Mouse (Mus musculus): ENCODE measurements around the gene Fgf7. TPM values are rescaled to one million over a fixed set of nuclear protein-coding genes. Genes with fewer than 3 reads are reported as not detected.

Gene Fgf7
- total RNA-seq (2014; rRNA removed) (1.5 and 3.3 TPM in 2 replicates), polyA plus RNA-seq (2015; fragmentation: Nextera tagmentation; extraction: Ambion mirVana) (0.41 and 0.45 TPM in 2 replicates)

DNA sequence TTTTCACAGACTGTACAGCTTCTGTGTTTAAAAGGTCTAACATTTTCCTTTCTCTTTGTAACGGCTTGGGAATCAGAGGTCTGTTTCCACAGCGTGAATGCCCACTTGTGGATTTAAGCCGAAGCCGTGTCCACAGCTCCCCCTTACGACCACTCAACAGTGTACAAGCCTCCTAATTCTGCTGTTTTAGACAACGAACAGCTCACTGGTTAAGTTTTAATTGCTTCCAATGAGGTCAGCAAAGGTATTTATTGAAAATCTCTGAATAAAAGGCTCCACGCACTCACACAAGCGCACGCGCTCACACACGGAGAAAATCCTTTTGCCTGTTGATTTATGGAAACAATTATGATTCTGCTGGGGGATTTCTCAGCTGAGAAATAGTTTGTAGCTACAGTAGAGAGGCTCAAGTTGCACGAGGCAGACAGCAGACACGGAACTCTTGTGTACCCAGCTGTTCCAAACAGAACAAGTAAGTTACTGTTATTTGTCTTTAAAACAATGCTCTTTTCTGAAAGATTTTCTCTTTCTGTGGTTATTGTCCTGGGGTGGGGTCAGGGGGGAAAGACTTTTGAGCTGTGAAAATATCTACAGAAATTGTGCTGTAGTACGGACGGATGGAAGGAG, at the start of gene Fgf7:
Gene Fgf7, plus strand, starts transcription at position 280 of the 627 bp plus-strand sequence.
- no peaks in the 10 kb centered on the region for H3K4me1 ChIP-seq (ENCODE audit: insufficient read depth, low read length)
- H3K27ac ChIP-seq (ENCODE audit: low read depth, low read length): no peak within 1 kb of the TSS
- no peak within 1 kb of the TSS for H3K9ac ChIP-seq (replicated peaks; ENCODE audit: low read length, poor library complexity, severe bottlenecking)
- ATAC-seq (ENCODE audit: low FRiP score) (peak; percentile 52; the same call in 1 of the 2 replicates), DNase-seq (ENCODE audit: low spot score) (peak; percentile 51)
- no peaks in the 10 kb centered on the region for H3K27me3 ChIP-seq (ENCODE audit: insufficient read depth, low read length)
- H3K4me3 ChIP-seq (ENCODE audit: low read depth, low read length): no peak within 1 kb of the TSS
- no peaks in the 10 kb centered on the region for H3K9me3 ChIP-seq (ENCODE audit: low read length)
- 67% methylated on average over 15 of the region's 15 CpGs for WGBS
- H3K4me2 ChIP-seq (ENCODE audit: low read depth, low read length, poor library complexity, severe bottlenecking): no peak within 1 kb of the TSS
- peak; percentile 68 for TF ChIP-seq CTCF (IDR thresholded peaks at IDR 0.05)
- H3K36me3 ChIP-seq (ENCODE audit: insufficient read depth, low read length): no peaks in the 10 kb centered on the region

DNA sequence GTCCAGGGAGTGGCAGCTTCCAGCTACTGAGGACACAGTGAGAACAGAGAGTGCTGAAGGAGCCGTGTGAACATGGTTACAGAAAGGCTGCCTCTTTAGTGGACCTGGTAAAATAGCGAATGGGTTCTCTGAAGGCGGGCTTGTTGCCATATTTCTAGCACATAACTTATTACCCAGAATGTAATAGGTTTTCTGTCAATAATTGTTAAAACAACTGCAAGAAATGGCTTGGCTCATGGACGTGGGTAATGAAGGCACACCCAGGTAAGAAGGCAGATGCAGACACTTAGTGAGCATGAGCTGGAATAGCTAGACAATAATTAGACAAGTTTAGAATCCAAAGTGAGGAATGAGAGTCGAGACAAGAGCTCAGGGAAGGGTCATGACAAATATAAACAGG, 32.2 kb upstream of the Fgf7 start:
- no peaks in the 10 kb centered on the region for H3K36me3 ChIP-seq (ENCODE audit: insufficient read depth, low read length)
- 81% methylated on average over 5 of the region's 5 CpGs for WGBS
- H3K4me1 ChIP-seq (ENCODE audit: insufficient read depth, low read length): no peaks in the 10 kb centered on the region
- TF ChIP-seq CTCF (IDR thresholded peaks at IDR 0.05): no peak
- H3K9me3 ChIP-seq (ENCODE audit: low read length): no peaks in the 10 kb centered on the region
- no peak overlapping the region for H3K4me2 ChIP-seq (ENCODE audit: low read depth, low read length, poor library complexity, severe bottlenecking)
- H3K27me3 ChIP-seq (ENCODE audit: insufficient read depth, low read length): no peaks in the 10 kb centered on the region
- H3K4me3 ChIP-seq (ENCODE audit: low read depth, low read length): no peak overlapping the region
- H3K9ac ChIP-seq (replicated peaks; ENCODE audit: low read length, poor library complexity, severe bottlenecking): no peak overlapping the region
- ATAC-seq (ENCODE audit: low FRiP score) (no peak), DNase-seq (ENCODE audit: low spot score) (no peak)
- H3K27ac ChIP-seq (ENCODE audit: low read depth, low read length): no peak overlapping the region

DNA sequence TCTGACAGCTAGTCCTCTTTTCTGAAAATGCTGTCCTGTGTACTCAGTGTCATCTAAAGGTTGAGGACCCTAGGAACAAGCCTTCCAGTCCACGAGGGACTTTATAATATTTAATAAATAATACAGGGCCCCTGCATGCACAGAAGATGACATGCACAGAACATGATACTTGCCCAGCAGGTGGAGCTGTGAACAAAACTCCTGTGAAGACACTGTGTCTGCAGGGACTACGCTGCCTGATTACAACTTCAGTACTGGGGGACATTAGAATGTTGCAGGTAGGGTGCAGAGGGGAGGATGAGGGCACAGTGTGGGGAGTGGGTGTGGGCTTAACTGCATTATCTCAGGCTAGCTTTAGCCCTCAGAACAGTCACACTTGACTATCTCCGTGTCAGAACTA, 28.4 kb upstream of the Fgf7 start:
- peak; percentile 60 for ATAC-seq (ENCODE audit: low FRiP score)
- WGBS: 31% methylated on average over 3 of the region's 3 CpGs
- Histone ChIP-seq H3K36me3 (ENCODE audit: insufficient read depth, low read length) (no peaks in the 10 kb centered on the region), H3K4me3 (ENCODE audit: low read depth, low read length) (no peak overlapping the region), H3K27ac (ENCODE audit: low read depth, low read length) (no peak overlapping the region), H3K4me2 (ENCODE audit: low read depth, low read length, poor library complexity, severe bottlenecking) (no peak overlapping the region), H3K9ac (replicated peaks; ENCODE audit: low read length, poor library complexity, severe bottlenecking) (no peak overlapping the region), H3K9me3 (ENCODE audit: low read length) (no peaks in the 10 kb centered on the region), H3K27me3 (ENCODE audit: insufficient read depth, low read length) (no peaks in the 10 kb centered on the region), H3K4me1 (ENCODE audit: insufficient read depth, low read length) (no peaks in the 10 kb centered on the region)
- DNase-seq (ENCODE audit: low spot score): peak; percentile 62
- TF ChIP-seq CTCF (IDR thresholded peaks at IDR 0.05): peak; percentile 76

DNA sequence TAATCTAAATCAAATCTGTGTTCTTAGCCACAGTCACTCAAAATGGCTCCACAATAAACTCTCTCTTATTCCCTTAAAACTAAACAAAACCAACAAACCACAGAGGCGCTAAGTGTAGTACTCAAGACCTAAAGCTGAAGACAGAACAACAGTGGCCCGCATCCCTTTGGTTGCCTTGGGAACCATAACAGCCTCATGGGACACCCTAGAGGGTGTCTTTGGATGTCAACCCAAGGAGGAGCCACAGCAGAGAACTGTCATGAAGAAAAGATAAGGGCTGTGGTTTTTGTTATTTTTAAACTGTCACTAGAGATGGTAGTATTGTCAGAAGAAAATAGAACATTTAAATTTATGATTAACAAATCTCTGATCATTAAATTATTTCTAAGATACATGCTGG, 27.7 kb upstream of the Fgf7 start:
- Histone ChIP-seq H3K27ac (ENCODE audit: low read depth, low read length) (no peak overlapping the region), H3K4me3 (ENCODE audit: low read depth, low read length) (no peak overlapping the region), H3K36me3 (ENCODE audit: insufficient read depth, low read length) (no peaks in the 10 kb centered on the region), H3K4me1 (ENCODE audit: insufficient read depth, low read length) (no peaks in the 10 kb centered on the region), H3K9me3 (ENCODE audit: low read length) (no peaks in the 10 kb centered on the region), H3K4me2 (ENCODE audit: low read depth, low read length, poor library complexity, severe bottlenecking) (no peak overlapping the region), H3K9ac (replicated peaks; ENCODE audit: low read length, poor library complexity, severe bottlenecking) (no peak overlapping the region), H3K27me3 (ENCODE audit: insufficient read depth, low read length) (no peaks in the 10 kb centered on the region)
- TF ChIP-seq CTCF (IDR thresholded peaks at IDR 0.05): no peak
- DNase-seq (ENCODE audit: low spot score): no peak
- 47% methylated on average over 2 of the region's 2 CpGs for WGBS
- no peak for ATAC-seq (ENCODE audit: low FRiP score)

DNA sequence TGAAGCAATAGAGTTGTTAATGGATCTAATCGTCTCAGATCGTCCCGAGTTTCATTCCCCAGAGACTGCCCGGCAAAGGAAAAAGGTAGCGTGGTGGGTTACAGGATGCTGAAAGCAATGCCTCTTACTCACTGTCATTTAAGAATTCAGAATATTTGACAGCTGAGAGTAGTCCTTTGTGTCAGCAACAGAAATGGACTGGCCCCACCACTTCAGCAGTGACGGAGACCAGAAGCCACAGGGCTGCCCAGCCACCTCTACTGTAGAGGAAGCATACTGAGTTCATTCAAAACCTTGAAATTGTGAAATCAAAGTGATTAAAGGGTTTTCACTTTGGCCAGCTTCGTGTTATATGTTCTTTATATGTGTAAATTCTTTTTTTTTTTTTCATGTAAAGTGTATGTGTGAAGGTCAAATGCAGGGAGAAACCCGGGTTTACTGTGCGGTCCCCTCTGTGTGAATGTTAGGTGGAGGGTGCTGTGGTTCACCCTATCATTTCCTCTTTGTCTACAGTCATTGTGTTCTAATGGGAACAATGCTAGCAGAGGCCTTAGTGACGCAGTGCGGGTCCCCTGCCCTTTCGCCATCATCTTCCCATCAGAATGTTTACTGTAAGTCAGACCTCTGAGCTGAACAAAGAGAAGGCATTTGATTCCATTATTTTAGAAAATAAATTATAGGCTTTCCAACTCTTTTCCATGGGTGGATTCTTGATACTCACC, 19.3 kb upstream of the Fgf7 start:
- ATAC-seq (ENCODE audit: low FRiP score) (no peak), DNase-seq (ENCODE audit: low spot score) (no peak)
- H3K9me3 ChIP-seq (ENCODE audit: low read length): no peaks in the 10 kb centered on the region
- no peak overlapping the region for H3K4me3 ChIP-seq (ENCODE audit: low read depth, low read length)
- H3K27me3 ChIP-seq (ENCODE audit: insufficient read depth, low read length): no peaks in the 10 kb centered on the region
- WGBS: 34% methylated on average over 12 of the region's 12 CpGs
- H3K4me1 ChIP-seq (ENCODE audit: insufficient read depth, low read length): no peaks in the 10 kb centered on the region
- no peak overlapping the region for H3K27ac ChIP-seq (ENCODE audit: low read depth, low read length)
- H3K9ac ChIP-seq (replicated peaks; ENCODE audit: low read length, poor library complexity, severe bottlenecking): no peak overlapping the region
- TF ChIP-seq CTCF (IDR thresholded peaks at IDR 0.05): no peak
- H3K36me3 ChIP-seq (ENCODE audit: insufficient read depth, low read length): no peaks in the 10 kb centered on the region
- H3K4me2 ChIP-seq (ENCODE audit: low read depth, low read length, poor library complexity, severe bottlenecking): no peak overlapping the region

DNA sequence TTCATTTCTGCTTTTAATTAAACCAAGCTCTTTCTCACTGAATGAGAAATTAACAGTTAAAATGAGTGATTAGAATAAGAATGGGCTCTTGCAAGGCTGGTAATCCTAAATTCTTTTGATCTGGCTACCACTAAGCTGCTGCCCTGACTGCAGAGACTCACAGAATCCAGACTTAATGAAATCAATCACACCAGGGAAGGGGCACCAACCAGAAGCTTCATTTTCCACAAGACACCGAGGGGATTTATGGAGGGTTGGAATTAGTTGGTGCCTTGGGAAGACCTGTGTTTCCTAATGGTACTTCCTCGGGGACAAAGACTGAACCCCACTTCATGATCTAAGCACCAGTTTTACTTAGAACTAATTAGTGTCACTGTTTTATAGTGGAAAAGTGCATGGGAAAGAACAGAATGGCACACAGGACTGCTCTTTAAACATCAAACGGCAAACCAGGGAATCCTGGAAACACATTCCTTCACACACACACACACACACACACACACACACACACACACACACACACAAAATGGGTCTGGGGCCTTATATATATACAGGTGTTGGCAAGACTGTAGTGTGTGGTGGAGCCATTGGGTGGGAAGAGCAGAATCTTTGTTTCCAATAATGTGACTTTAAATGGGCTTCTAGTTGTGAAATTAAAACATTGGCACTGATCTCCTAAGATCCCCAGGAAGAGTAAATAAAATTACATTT, 18.5 kb upstream of the Fgf7 start:
- peak; percentile 70 for ATAC-seq (ENCODE audit: low FRiP score)
- Histone ChIP-seq H3K4me3 (ENCODE audit: low read depth, low read length) (no peak overlapping the region), H3K9ac (replicated peaks; ENCODE audit: low read length, poor library complexity, severe bottlenecking) (no peak overlapping the region), H3K4me2 (ENCODE audit: low read depth, low read length, poor library complexity, severe bottlenecking) (no peak overlapping the region), H3K4me1 (ENCODE audit: insufficient read depth, low read length) (no peaks in the 10 kb centered on the region), H3K9me3 (ENCODE audit: low read length) (no peaks in the 10 kb centered on the region), H3K27ac (ENCODE audit: low read depth, low read length) (no peak overlapping the region), H3K27me3 (ENCODE audit: insufficient read depth, low read length) (no peaks in the 10 kb centered on the region), H3K36me3 (ENCODE audit: insufficient read depth, low read length) (no peaks in the 10 kb centered on the region)
- TF ChIP-seq CTCF (IDR thresholded peaks at IDR 0.05): no peak
- WGBS: 12% methylated on average over 3 of the region's 3 CpGs
- DNase-seq (ENCODE audit: low spot score): no peak

Measured in midbrain, postnatal 0 days (tissue).